Mouse (Mus musculus) kidney, adult 10 weeks (tissue): ENCODE data around the gene Prol1. TPM values are rescaled to one million over a fixed set of nuclear protein-coding genes. Genes with fewer than 3 reads are reported as not detected.

ENCODE experiments used
- polyA plus RNA-seq: library from polyadenylated mRNA; stranded (reverse); fragments of 350-450 nt; fragmentation: Illumina TruSeq; extraction: RNeasy Lipid Tissue Mini Kit (QIAGEN cat#74804); gene quantifications from one replicate; pipeline ENCODE4 v1.2.3, GENCODE M21; 2014; ENCODE audit warnings: low read depth, low replicate concordance

Prol1 gene
- not detected for polyA plus RNA-seq

DNA sequence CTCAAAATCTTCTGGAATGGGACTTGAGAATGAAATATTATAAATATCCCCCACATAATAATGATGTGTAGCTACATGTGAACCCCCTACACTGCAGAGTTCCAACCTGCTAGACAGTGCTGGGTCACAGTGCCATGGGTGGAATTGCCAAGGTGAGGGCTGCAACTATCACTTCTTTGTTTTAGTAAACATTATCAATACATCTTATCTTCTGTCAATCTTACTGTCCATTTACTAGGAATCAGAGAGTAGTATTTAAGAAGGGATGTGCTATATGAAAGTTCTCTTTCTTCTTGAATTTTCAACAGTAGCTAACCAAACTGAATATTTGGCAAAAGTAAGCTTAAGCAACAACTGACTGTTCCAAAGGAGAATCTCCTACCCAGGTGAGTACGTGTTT lies at the start of gene Prol1:
Prol1 (plus strand) TSS at position 301 of the 400 bp plus-strand sequence.

DNA sequence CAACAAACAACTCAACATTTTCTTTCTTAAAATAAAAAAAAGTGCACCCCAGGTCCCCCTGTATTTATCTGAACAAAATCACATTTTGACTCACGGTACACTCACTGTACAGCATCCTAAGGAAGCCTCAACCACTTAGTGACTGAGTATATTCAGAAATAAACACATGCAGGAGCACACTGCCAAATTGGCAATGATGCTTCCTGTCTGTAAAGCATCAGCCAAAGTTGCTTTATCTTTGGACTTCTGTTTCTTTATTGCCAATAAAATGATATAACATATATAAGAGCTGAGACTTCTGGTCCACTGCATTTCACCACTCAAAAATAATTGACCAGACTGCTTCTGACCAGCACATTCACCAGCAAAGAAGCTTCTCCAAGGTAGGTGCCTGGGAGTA lies 48.5 kb upstream of the Prol1 start, which contains the start of gene Gm7714:
Gm7714 (plus strand) TSS at position 301 of the 400 bp plus-strand sequence.

DNA sequence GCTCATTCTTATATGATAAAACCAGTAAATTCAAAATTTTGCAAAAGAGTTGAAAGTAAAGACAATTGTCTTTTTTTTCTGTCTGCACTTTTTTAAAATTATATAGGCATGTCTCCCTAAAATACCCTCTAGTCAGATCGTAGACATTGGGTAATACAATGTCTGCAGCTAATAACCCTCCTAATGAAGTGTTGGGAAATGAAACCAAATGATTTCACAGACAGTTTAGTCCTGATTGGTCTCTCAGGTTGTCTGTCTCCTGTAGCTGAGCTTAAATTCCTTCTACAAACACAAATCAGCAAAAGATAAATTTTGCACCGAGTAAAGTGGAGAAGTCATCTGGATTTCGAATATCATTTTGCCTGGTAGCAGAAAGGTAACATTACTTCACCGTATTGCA lies 58.7 kb downstream of the Prol1 start, which contains the start of gene Amtn:
Amtn (plus strand) TSS at position 301 of the 400 bp plus-strand sequence.

Other genes with a start within 250 kb of the Prol1 start
- not detected for gene Smr2, start 230.8 kb upstream of the Prol1 start, polyA plus RNA-seq
- gene Gm11116, start 205.8 kb upstream of the Prol1 start, polyA plus RNA-seq: not detected
- not detected for gene Gm11115, start 163.2 kb upstream of the Prol1 start, polyA plus RNA-seq
- gene Gm7714, start 48.4 kb upstream of the Prol1 start, polyA plus RNA-seq: not detected
- gene Amtn, start 58.8 kb downstream of the Prol1 start, polyA plus RNA-seq: not detected
- gene Ambn, start 138.7 kb downstream of the Prol1 start, polyA plus RNA-seq: not detected
- gene Enam, start 170.7 kb downstream of the Prol1 start, polyA plus RNA-seq: not detected
- gene Jchain, start 210.6 kb downstream of the Prol1 start, polyA plus RNA-seq: 4.3 TPM
- 56.9 TPM for gene Utp3, start 237.2 kb downstream of the Prol1 start, polyA plus RNA-seq
- 83.2 TPM for gene Rufy3, start 247.7 kb downstream of the Prol1 start, polyA plus RNA-seq